ENCODE assay signal across 31 mouse cellular contexts in the genomic region with DNA sequence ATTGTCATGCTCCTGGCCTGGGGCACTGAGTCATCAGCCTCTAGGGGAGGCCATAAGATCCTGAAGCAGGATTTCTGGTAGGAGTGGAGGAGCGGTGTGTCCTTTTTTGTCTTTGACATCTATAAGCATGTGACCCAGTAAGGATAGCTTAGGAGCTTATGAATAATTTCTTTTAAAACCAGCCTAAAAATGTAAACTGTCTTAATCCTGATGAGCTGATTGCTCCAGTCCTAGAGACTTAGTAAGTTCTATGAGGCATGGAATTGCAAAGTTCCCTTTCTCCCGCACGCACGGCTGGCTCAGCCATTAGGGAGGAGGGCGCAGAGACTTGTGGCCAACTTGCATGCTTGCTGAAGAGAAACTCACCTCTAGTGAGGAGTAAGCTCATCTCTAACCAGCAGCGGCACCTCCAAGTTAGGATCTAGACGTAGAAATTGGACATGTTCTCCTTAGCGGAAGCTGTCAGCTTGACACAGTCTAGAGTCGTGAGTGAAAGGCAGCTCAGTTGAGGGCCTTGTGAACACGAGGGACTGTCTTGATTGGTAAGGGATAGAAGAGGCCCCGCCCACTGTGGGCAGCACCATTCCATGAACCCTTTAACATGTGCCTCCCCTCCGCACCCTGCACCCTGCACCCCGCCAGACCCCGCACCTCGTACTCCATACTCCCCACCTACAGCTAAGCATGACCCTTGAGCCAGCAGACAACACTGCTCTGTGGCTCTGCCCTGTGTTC.
DNase-seq lines count a peak whose midpoint lies in the region; ATAC-seq and TF ChIP-seq lines count a peak whose summit lies in the region.
"Had no signal": no experiment of that assay in that cellular context is flagged by ENCODE, and none has a peak within 500 bp of the region (broad histone marks: within the 10 kb centered on the region; RNA-seq: fewer than 3 reads in every experiment).

No protein-coding gene starts in this region.

- DNase-seq in hindbrain, embryonic 11.5 days (ENCODE audit: low spot score), result no peak
- no peak for DNase-seq in liver, postnatal 0 days
- no peak for DNase-seq in ES-E14 (ENCODE audit: low read depth, low spot score)
- peak; percentile 7 for DNase-seq in embryonic facial prominence, embryonic 10.5 days (ENCODE audit: low spot score)
- no peak for DNase-seq in midbrain, embryonic 10.5 days (ENCODE audit: low spot score)
- DNase-seq in layer of hippocampus, postnatal 14 days (ENCODE audit: low spot score in 2 of 2), result no peak
- DNase-seq: adrenal gland, adult 2 months; cerebellum, adult 9-10 months; cerebellum, postnatal 36 days; gastrocnemius, postnatal 14 days; heart, postnatal 36 days; kidney, adult 9 months; kidney, postnatal 25 days; lung, adult 18-20 months; right cerebral cortex, postnatal 25 days; thymus, adult 18-20 months; thymus, postnatal 25 days had no signal

- no peak overlapping the region for H3K27ac ChIP-seq in hindbrain, embryonic 15.5 days (replicated peaks)
- no peak overlapping the region for H3K27ac ChIP-seq in hindbrain, embryonic 11.5 days (ENCODE audit: low read depth, low read length)
- no peak overlapping the region for H3K27ac ChIP-seq in liver, embryonic 12.5 days
- no peak overlapping the region for H3K27ac ChIP-seq in liver, postnatal 0 days (ENCODE audit: low read depth)
- no peak overlapping the region for H3K27ac ChIP-seq in ES-E14 (ENCODE audit: insufficient read depth, low read depth, low read length, poor library complexity, severe bottlenecking)
- H3K27ac ChIP-seq in embryonic facial prominence, embryonic 10.5 days (replicated peaks), result no peak overlapping the region
- no peak overlapping the region for H3K27ac ChIP-seq in midbrain, embryonic 10.5 days (replicated peaks)
- H3K27ac ChIP-seq: heart, embryonic 10.5 days; hindbrain, embryonic 13.5 days; layer of hippocampus, adult 2 months; limb, embryonic 13.5 days; macrophage; midbrain, embryonic 15.5 days; stomach, embryonic 15.5 days had no signal

- in situ Hi-C loops in ES-E14 (cut with MboI; ENCODE audit: low sequenced_read_pairs in 2 of 2, unreplicated experiment in 2 of 2), result no loop called here

- no peaks in the 10 kb centered on the region for H3K9me3 ChIP-seq in hindbrain, embryonic 15.5 days
- no peaks in the 10 kb centered on the region for H3K9me3 ChIP-seq in hindbrain, embryonic 11.5 days (ENCODE audit: control insufficient read depth, low read length)
- H3K9me3 ChIP-seq in liver, embryonic 12.5 days (replicated peaks), result no peaks in the 10 kb centered on the region
- no peaks in the 10 kb centered on the region for H3K9me3 ChIP-seq in liver, postnatal 0 days (ENCODE audit: low read length)
- no peaks in the 10 kb centered on the region for H3K9me3 ChIP-seq in ES-E14 (ENCODE audit: control insufficient read depth, insufficient read depth, low read depth, low read length)
- no peaks in the 10 kb centered on the region for H3K9me3 ChIP-seq in embryonic facial prominence, embryonic 10.5 days
- no peaks in the 10 kb centered on the region for H3K9me3 ChIP-seq in midbrain, embryonic 10.5 days (replicated peaks)
- H3K9me3 ChIP-seq: heart, embryonic 10.5 days; hindbrain, embryonic 13.5 days; limb, embryonic 13.5 days; midbrain, embryonic 15.5 days; stomach, embryonic 15.5 days had no signal

- no peak for TF ChIP-seq CTCF in liver, postnatal 0 days (IDR thresholded peaks at IDR 0.05; ENCODE audit: low read depth)

- no peak overlapping the region for H3K4me3 ChIP-seq in hindbrain, embryonic 15.5 days
- H3K4me3 ChIP-seq in hindbrain, embryonic 11.5 days (ENCODE audit: low read depth, low read length), result no peak overlapping the region
- H3K4me3 ChIP-seq in liver, embryonic 12.5 days, result no peak overlapping the region
- H3K4me3 ChIP-seq in liver, postnatal 0 days (ENCODE audit: low read depth, low read length), result no peak overlapping the region
- H3K4me3 ChIP-seq in ES-E14 (ENCODE audit: insufficient read depth in 1 of 2, low read depth in 1 of 2, low read length in 2 of 2, poor library complexity in 1 of 2, severe bottlenecking in 1 of 2), result peak overlapping the region; percentile 49 to 54
- no peak overlapping the region for H3K4me3 ChIP-seq in embryonic facial prominence, embryonic 10.5 days
- no peak overlapping the region for H3K4me3 ChIP-seq in midbrain, embryonic 10.5 days
- H3K4me3 ChIP-seq: erythroblast, embryonic 14.5 days; heart, embryonic 10.5 days; hindbrain, embryonic 13.5 days; layer of hippocampus, adult 2 months; limb, embryonic 13.5 days; midbrain, embryonic 15.5 days; stomach, embryonic 15.5 days had no signal

- H3K4me2 ChIP-seq in hindbrain, embryonic 15.5 days, result no peak overlapping the region
- no peak overlapping the region for H3K4me2 ChIP-seq in hindbrain, embryonic 11.5 days (replicated peaks; ENCODE audit: low read depth, low read length)
- no peak overlapping the region for H3K4me2 ChIP-seq in liver, embryonic 12.5 days
- H3K4me2 ChIP-seq in liver, postnatal 0 days (ENCODE audit: low read depth, low read length), result no peak overlapping the region
- H3K4me2 ChIP-seq: hindbrain, embryonic 13.5 days; limb, embryonic 13.5 days; liver, embryonic 11.5 days; midbrain, embryonic 15.5 days; stomach, embryonic 15.5 days had no signal

- no peak for TF ChIP-seq EP300 in liver, postnatal 0 days (IDR thresholded peaks at IDR 0.05; ENCODE audit: low read depth)

- no peaks in the 10 kb centered on the region for H3K36me3 ChIP-seq in hindbrain, embryonic 15.5 days
- no peaks in the 10 kb centered on the region for H3K36me3 ChIP-seq in hindbrain, embryonic 11.5 days (ENCODE audit: control insufficient read depth, insufficient read depth, low read length)
- H3K36me3 ChIP-seq in liver, embryonic 12.5 days, result no peaks in the 10 kb centered on the region
- no peaks in the 10 kb centered on the region for H3K36me3 ChIP-seq in liver, postnatal 0 days (replicated peaks; ENCODE audit: insufficient read depth, low read length)
- no peaks in the 10 kb centered on the region for H3K36me3 ChIP-seq in ES-E14 (ENCODE audit: control insufficient read depth, insufficient read depth, low read length, poor library complexity, severe bottlenecking)
- H3K36me3 ChIP-seq in embryonic facial prominence, embryonic 10.5 days (replicated peaks), result no peaks in the 10 kb centered on the region
- no peaks in the 10 kb centered on the region for H3K36me3 ChIP-seq in midbrain, embryonic 10.5 days
- H3K36me3 ChIP-seq: heart, embryonic 10.5 days; hindbrain, embryonic 13.5 days; limb, embryonic 13.5 days; midbrain, embryonic 15.5 days; stomach, embryonic 15.5 days had no signal

- 87% methylated on average over 15 of the region's 15 CpGs for WGBS in hindbrain, embryonic 15.5 days
- WGBS in hindbrain, embryonic 11.5 days, result 91% methylated on average over 15 of the region's 15 CpGs
- WGBS in liver, embryonic 12.5 days (ENCODE audit: insufficient replicate concordance), result 72% methylated on average over 15 of the region's 15 CpGs
- WGBS in liver, postnatal 0 days (ENCODE audit: insufficient replicate concordance), result 80% methylated on average over 15 of the region's 15 CpGs
- 85% methylated on average over 15 of the region's 15 CpGs for WGBS in embryonic facial prominence, embryonic 10.5 days
- 87% methylated on average over 15 of the region's 15 CpGs for WGBS in midbrain, embryonic 10.5 days

- ATAC-seq in hindbrain, embryonic 15.5 days (ENCODE audit: low FRiP score, low read depth), result peak; percentile 56; the same call in 1 of the 2 replicates
- ATAC-seq in hindbrain, embryonic 11.5 days (ENCODE audit: low FRiP score), result no peak
- ATAC-seq in liver, embryonic 12.5 days, result 0 out of 2 replicates have a peak, but pooled peaks have one; percentile 8
- ATAC-seq in liver, postnatal 0 days, result no peak
- ATAC-seq: forebrain, embryonic 16.5 days; intestine, embryonic 16.5 days; lung, postnatal 0 days; midbrain, embryonic 15.5 days had no signal

- peaks cover 7% of the 10 kb centered on the region for H3K4me1 ChIP-seq in hindbrain, embryonic 15.5 days (replicated peaks)
- H3K4me1 ChIP-seq in hindbrain, embryonic 11.5 days (replicated peaks; ENCODE audit: control insufficient read depth, insufficient read depth, low read length), result no peaks in the 10 kb centered on the region; the same call in 1 of the 2 replicates
- no peaks in the 10 kb centered on the region for H3K4me1 ChIP-seq in liver, embryonic 12.5 days
- no peaks in the 10 kb centered on the region for H3K4me1 ChIP-seq in liver, postnatal 0 days (ENCODE audit: insufficient read depth)
- peaks cover 0 to 2% of the 10 kb centered on the region in 2 experiments; a peak in 1 of 4 replicates for H3K4me1 ChIP-seq in ES-E14 (ENCODE audit: control insufficient read depth in 2 of 2, insufficient read depth in 2 of 2, low read length in 2 of 2, poor library complexity in 1 of 2)
- no peaks in the 10 kb centered on the region for H3K4me1 ChIP-seq in embryonic facial prominence, embryonic 10.5 days
- H3K4me1 ChIP-seq in midbrain, embryonic 10.5 days, result 0 out of 2 replicates have a peak, but pooled peaks cover 3% of the 10 kb centered on the region
- H3K4me1 ChIP-seq: limb, embryonic 13.5 days; midbrain, embryonic 15.5 days; stomach, embryonic 15.5 days had no signal

- H3K9ac ChIP-seq in hindbrain, embryonic 15.5 days, result no peak overlapping the region
- no peak overlapping the region for H3K9ac ChIP-seq in hindbrain, embryonic 11.5 days (ENCODE audit: low read depth, low read length)
- H3K9ac ChIP-seq in liver, embryonic 12.5 days, result no peak overlapping the region
- no peak overlapping the region for H3K9ac ChIP-seq in liver, postnatal 0 days (replicated peaks)
- 0 out of 2 replicates have a peak overlapping the region, but pooled peaks have one; percentile 51 for H3K9ac ChIP-seq in ES-E14 (ENCODE audit: insufficient read depth, low read depth, low read length, poor library complexity, severe bottlenecking)
- H3K9ac ChIP-seq: hindbrain, embryonic 13.5 days; limb, embryonic 13.5 days; midbrain, embryonic 15.5 days; stomach, embryonic 15.5 days had no signal

- no peaks in the 10 kb centered on the region for H3K27me3 ChIP-seq in hindbrain, embryonic 15.5 days
- no peaks in the 10 kb centered on the region for H3K27me3 ChIP-seq in hindbrain, embryonic 11.5 days (ENCODE audit: control insufficient read depth, insufficient read depth, low read length)
- H3K27me3 ChIP-seq in liver, embryonic 12.5 days (replicated peaks), result no peaks in the 10 kb centered on the region
- H3K27me3 ChIP-seq in liver, postnatal 0 days (ENCODE audit: insufficient read depth, low read length), result no peaks in the 10 kb centered on the region
- no peaks in the 10 kb centered on the region for H3K27me3 ChIP-seq in embryonic facial prominence, embryonic 10.5 days (replicated peaks; ENCODE audit: low read depth, poor library complexity, severe bottlenecking)
- no peaks in the 10 kb centered on the region for H3K27me3 ChIP-seq in midbrain, embryonic 10.5 days (ENCODE audit: low read depth, poor library complexity, severe bottlenecking)
- H3K27me3 ChIP-seq: hindbrain, embryonic 13.5 days; limb, embryonic 13.5 days; midbrain, embryonic 15.5 days; stomach, embryonic 15.5 days had no signal

TF ChIP-seq in ES-E14, 5 proteins besides CTCF, POLR2A, EP300 and RAD21 (continues in another document):
- TF ChIP-seq CHD2 (IDR thresholded peaks at IDR 0.05; ENCODE audit: low read depth, low read length) (no peak), HCFC1 (IDR thresholded peaks at IDR 0.05; ENCODE audit: borderline replicate concordance, insufficient read depth, low read length) (no peak), MAFK (IDR thresholded peaks at IDR 0.05; ENCODE audit: insufficient read depth, low read depth, low read length) (no peak), ZNF384 (IDR thresholded peaks at IDR 0.05; ENCODE audit: low read depth, low read length) (no peak)

Comparison
In these comparisons a context has a peak if more than half of its experiments do, and no peak if none do; other contexts are left out.
1. ATAC-seq: peak in hindbrain, embryonic 15.5 days (single experiment) and liver, embryonic 12.5 days (single experiment); none in hindbrain, embryonic 11.5 days (single experiment) and liver, postnatal 0 days (single experiment).
2. H3K4me3 ChIP-seq: peak in ES-E14 (2 of 2); none in hindbrain, embryonic 15.5 days (single experiment), hindbrain, embryonic 11.5 days (single experiment), liver, embryonic 12.5 days (single experiment), liver, postnatal 0 days (single experiment), embryonic facial prominence, embryonic 10.5 days (single experiment) and midbrain, embryonic 10.5 days (single experiment).